Mouse (Mus musculus) adrenal gland, postnatal 25 days (tissue): ENCODE measurements around the gene Itgb3bp. TPM values are rescaled to one million over a fixed set of nuclear protein-coding genes. Genes with fewer than 3 reads are reported as not detected.

Source experiments
- DNase-seq: peaks from one replicate; pipeline ENCODE4 v3.0.0; 2021; ENCODE audit warnings: mixed read lengths
- long read RNA-seq: library from polyadenylated mRNA; stranded (forward); transcript quantifications from one replicate; pipeline ENCODE4 v2.0.0, GENCODE M21; 2021
- total RNA-seq: library from RNA; stranded (reverse); gene quantifications from 2 replicates; pipeline ENCODE4 v1.2.3, GENCODE M21; 2021

Gene Itgb3bp
- 7.0 and 9.1 TPM in 2 replicates for total RNA-seq
- long read RNA-seq, partial matches to known transcripts: 1 of 5 reads
- long read RNA-seq, other reads (novel, unspliced or antisense): 1 of 5 reads

GRCm38 (mm10) chr4:99929613-99930517, at the start of gene Itgb3bp:
Itgb3bp (minus strand) TSS chr4:99929813.
- DNase-seq: peak; percentile 82

GRCm38 (mm10) chr4:99979326-99979725, 49.7 kb upstream of the Itgb3bp start:
- peak; percentile 17 for DNase-seq

GRCm38 (mm10) chr4:99974375-99974774, 44.8 kb upstream of the Itgb3bp start:
- DNase-seq: no peak

GRCm38 (mm10) chr4:99973931-99974330, 44.3 kb upstream of the Itgb3bp start:
- DNase-seq: no peak

- DNase-seq: no peak
These were observed 43.3 kb upstream of the Itgb3bp start for GRCm38 (mm10) chr4:99972886-99973285.

- DNase-seq: no peak
These were observed 40.5 kb upstream of the Itgb3bp start for GRCm38 (mm10) chr4:99970097-99970496.

GRCm38 (mm10) chr4:99969328-99969727, 39.7 kb upstream of the Itgb3bp start:
- DNase-seq: no peak

- DNase-seq: no peak
These were observed 36.9 kb upstream of the Itgb3bp start for GRCm38 (mm10) chr4:99966555-99966954.

- DNase-seq: no peak
These were observed 29.7 kb upstream of the Itgb3bp start for GRCm38 (mm10) chr4:99959308-99959707.

GRCm38 (mm10) chr4:99958084-99958815, 28.6 kb upstream of the Itgb3bp start:
- no peak for DNase-seq

GRCm38 (mm10) chr4:99957186-99957585, 27.6 kb upstream of the Itgb3bp start:
- no peak for DNase-seq

GRCm38 (mm10) chr4:99955396-99955795, 25.8 kb upstream of the Itgb3bp start:
- no peak for DNase-seq

GRCm38 (mm10) chr4:99953904-99954303, 24.3 kb upstream of the Itgb3bp start:
- no peak for DNase-seq

GRCm38 (mm10) chr4:99947896-99948295, 18.3 kb upstream of the Itgb3bp start:
- no peak for DNase-seq

- DNase-seq: no peak
These were observed 17.6 kb upstream of the Itgb3bp start for GRCm38 (mm10) chr4:99947192-99947591.

GRCm38 (mm10) chr4:99946516-99946915, 16.9 kb upstream of the Itgb3bp start:
- DNase-seq: no peak

- no peak for DNase-seq
These were observed 15.4 kb upstream of the Itgb3bp start for GRCm38 (mm10) chr4:99945011-99945410.

GRCm38 (mm10) chr4:99944606-99945005, 15.0 kb upstream of the Itgb3bp start:
- DNase-seq: no peak

GRCm38 (mm10) chr4:99941655-99942414, 12.2 kb upstream of the Itgb3bp start:
- DNase-seq: peak; percentile 56

- no peak for DNase-seq
These were observed 10.3 kb upstream of the Itgb3bp start for GRCm38 (mm10) chr4:99939711-99940505.

GRCm38 (mm10) chr4:99936278-99936677, 6.7 kb upstream of the Itgb3bp start:
- no peak for DNase-seq

GRCm38 (mm10) chr4:99934859-99935258, 5.2 kb upstream of the Itgb3bp start:
- no peak for DNase-seq
